Mouse (Mus musculus): ENCODE data around the gene Gid8. TPM values are rescaled to one million over a fixed set of nuclear protein-coding genes. Genes with fewer than 3 reads are reported as not detected.

Gid8 gene
- polyA plus RNA-seq, 1 experiment from 2014 or later, result 52.0 TPM

- Histone ChIP-seq H3K27ac (no peak overlapping the region), H3K9ac (no peak overlapping the region), H3K4me3 (replicated peaks) (no peak overlapping the region), H3K4me2 (no peak overlapping the region), H3K27me3 (peaks cover 48% of the 10 kb centered on the region), H3K4me1 (peaks cover 3% of the 10 kb centered on the region; the same call in 1 of the 2 replicates), H3K9me3 (no peaks in the 10 kb centered on the region), H3K36me3 (replicated peaks) (no peaks in the 10 kb centered on the region)
- no peak for ATAC-seq (ENCODE audit: low FRiP score)
- 88% methylated on average over 7 of the region's 7 CpGs for WGBS
Measured at GRCm38 (mm10) chr2:180765713-180766112, 55.8 kb downstream of the Gid8 start.

Other genes with a start within 250 kb of the Gid8 start
- 0.55 and 0.67 TPM in 2 replicates for gene Ntsr1, start 210.1 kb upstream of the Gid8 start, polyA plus RNA-seq (2016; fragmentation: Nextera tagmentation; extraction: Ambion mirVana)
- gene Mrgbp, start 128.8 kb upstream of the Gid8 start, polyA plus RNA-seq (2016; fragmentation: Nextera tagmentation; extraction: Ambion mirVana), result 49.7 and 50.5 TPM in 2 replicates
- gene Ogfr, start 120.9 kb upstream of the Gid8 start, polyA plus RNA-seq (2016; fragmentation: Nextera tagmentation; extraction: Ambion mirVana), result 96.7 and 96.8 TPM in 2 replicates
- 25.7 and 28.6 TPM in 2 replicates for gene Col9a3, start 112.3 kb upstream of the Gid8 start, polyA plus RNA-seq (2016; fragmentation: Nextera tagmentation; extraction: Ambion mirVana)
- 0.15 and 0.26 TPM in 2 replicates for gene Tcfl5, start 67.4 kb upstream of the Gid8 start, polyA plus RNA-seq (2016; fragmentation: Nextera tagmentation; extraction: Ambion mirVana)
- 42.2 and 42.7 TPM in 2 replicates for gene Dido1, start 118 bp upstream of the Gid8 start, polyA plus RNA-seq (2016; fragmentation: Nextera tagmentation; extraction: Ambion mirVana)
- 0.37 and 0.55 TPM in 2 replicates for gene Slc17a9, start 15.1 kb downstream of the Gid8 start, polyA plus RNA-seq (2016; fragmentation: Nextera tagmentation; extraction: Ambion mirVana)
- gene Bhlhe23, start 66.8 kb downstream of the Gid8 start, polyA plus RNA-seq (2016; fragmentation: Nextera tagmentation; extraction: Ambion mirVana), result 1.3 and 3.2 TPM in 2 replicates
- 62.6 and 64.5 TPM in 2 replicates for gene Ythdf1, start 210.8 kb downstream of the Gid8 start, polyA plus RNA-seq (2016; fragmentation: Nextera tagmentation; extraction: Ambion mirVana)
- gene Birc7, start 218.9 kb downstream of the Gid8 start, polyA plus RNA-seq (2016; fragmentation: Nextera tagmentation; extraction: Ambion mirVana), result 0.11 and 0.41 TPM in 2 replicates
- gene Nkain4, start 244.6 kb downstream of the Gid8 start, polyA plus RNA-seq (2016; fragmentation: Nextera tagmentation; extraction: Ambion mirVana), result 39.4 and 43.5 TPM in 2 replicates